Mouse (Mus musculus) left cerebral cortex, adult 6 months (tissue): ENCODE data around the gene Olfr748. TPM values are rescaled to one million over a fixed set of nuclear protein-coding genes. Genes with fewer than 3 reads are reported as not detected.

Experiments used
- long read RNA-seq, 2 experiments: library from polyadenylated mRNA; unstranded; transcript quantifications; one replicate each; pipeline ENCODE4 v2.0.0; 2019 to 2020
- polyA plus RNA-seq: library from polyadenylated mRNA; unstranded; fragments of <200 nt; fragmentation: Nextera tagmentation; gene quantifications from 2 replicates; pipeline ENCODE4 v1.2.3, GENCODE M21; 2021

Olfr748 gene
- not detected in 2 replicates for polyA plus RNA-seq
- long read RNA-seq, experiment 1: 0 reads
- long read RNA-seq, experiment 2: 0 reads

DNA sequence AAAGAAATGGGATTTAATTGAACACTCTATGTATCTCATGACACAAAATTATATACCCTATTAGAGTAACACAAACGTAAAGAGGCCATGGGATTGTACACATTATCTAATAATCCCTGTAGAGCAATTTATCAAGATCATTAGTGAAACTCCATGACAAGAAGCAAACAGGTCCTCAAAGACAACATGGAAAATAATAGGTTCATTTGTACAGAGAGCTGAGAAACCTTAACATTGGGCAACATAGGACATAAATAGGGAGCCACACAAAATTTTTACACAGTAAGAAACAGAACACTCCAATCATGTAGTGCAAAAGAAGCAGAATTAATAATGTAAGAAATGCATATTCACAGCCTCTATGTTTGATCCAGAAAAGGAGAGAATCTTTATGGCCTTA is at the start of gene Olfr748:
Olfr748 (plus strand) TSS at position 301 of the 400 bp plus-strand sequence.

DNA sequence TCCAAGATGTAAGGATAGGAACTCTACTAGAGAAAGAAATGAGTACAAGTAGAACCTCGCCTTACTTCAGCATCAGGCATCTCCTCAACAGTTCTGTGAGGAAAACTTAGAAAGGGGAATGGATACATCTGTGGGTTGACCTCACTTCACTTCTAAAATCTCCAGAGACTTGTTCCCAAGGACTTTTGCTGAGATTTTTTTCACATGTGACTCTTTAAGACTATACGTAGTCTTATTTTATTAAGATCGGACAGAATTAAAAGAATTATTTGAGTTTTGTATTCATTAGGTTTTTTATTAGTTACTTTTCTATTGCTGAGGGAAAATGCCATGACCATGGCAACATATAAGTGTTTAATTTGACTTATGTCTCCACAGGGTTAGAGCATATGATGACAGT is 14.1 kb upstream of the Olfr748 start, which contains the start of gene Olfr747:
Olfr747 (minus strand) TSS at position 101 of the 400 bp plus-strand sequence.

DNA sequence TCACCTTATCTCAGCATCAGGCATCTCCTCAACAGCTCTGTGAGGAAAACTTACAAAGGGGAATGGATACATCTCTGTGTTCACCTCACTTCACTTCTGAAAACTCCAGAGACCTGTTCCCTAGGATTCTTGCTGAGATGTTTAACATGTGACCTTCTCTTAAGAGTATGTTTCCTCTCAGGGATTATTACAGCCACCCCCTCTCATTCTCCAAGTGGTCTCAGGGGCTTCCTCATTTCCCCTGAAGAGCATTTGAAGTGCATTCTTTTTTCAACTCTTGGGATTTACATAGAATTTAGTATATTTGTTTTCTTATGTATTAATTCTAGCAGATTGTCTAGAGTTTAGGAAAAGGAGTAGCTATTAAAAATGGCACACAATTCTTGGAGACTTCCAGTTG is 37.8 kb downstream of the Olfr748 start, which contains the start of gene Olfr749:
Olfr749 (minus strand) TSS at position 101 of the 400 bp plus-strand sequence.

Other genes with a start within 250 kb of the Olfr748 start
- not detected in 2 replicates for gene Olfr741, start 234.6 kb upstream of the Olfr748 start, polyA plus RNA-seq
- gene Olfr742, start 203.8 kb upstream of the Olfr748 start, polyA plus RNA-seq: not detected in 2 replicates
- gene Olfr743, start 185.5 kb upstream of the Olfr748 start, polyA plus RNA-seq: not detected in 2 replicates
- not detected in 2 replicates for gene Olfr744, start 92.5 kb upstream of the Olfr748 start, polyA plus RNA-seq
- gene Olfr745, start 68.0 kb upstream of the Olfr748 start, polyA plus RNA-seq: not detected in 2 replicates
- gene Olfr746, start 60.3 kb upstream of the Olfr748 start, polyA plus RNA-seq: not detected in 2 replicates
- not detected in 2 replicates for gene Olfr747, start 14.2 kb upstream of the Olfr748 start, polyA plus RNA-seq
- gene Olfr749, start 37.7 kb downstream of the Olfr748 start, polyA plus RNA-seq: not detected in 2 replicates
- gene Ttc5, start 78.1 kb downstream of the Olfr748 start, polyA plus RNA-seq: 45.5 and 53.6 TPM in 2 replicates
- gene Ccnb1ip1, start 100.4 kb downstream of the Olfr748 start, polyA plus RNA-seq: not detected in 2 replicates
- 20.4 and 20.8 TPM in 2 replicates for gene Parp2, start 100.5 kb downstream of the Olfr748 start, polyA plus RNA-seq
- gene Tep1, start 163.2 kb downstream of the Olfr748 start, polyA plus RNA-seq: 1.5 and 2.0 TPM in 2 replicates
- 0.61 and 0.65 TPM in 2 replicates for gene Klhl33, start 190.1 kb downstream of the Olfr748 start, polyA plus RNA-seq
- gene Osgep, start 217.5 kb downstream of the Olfr748 start, polyA plus RNA-seq: 58.6 and 80.7 TPM in 2 replicates
- gene Apex1, start 217.6 kb downstream of the Olfr748 start, polyA plus RNA-seq: 69.3 and 83.9 TPM in 2 replicates
- gene Pip4p1, start 223.5 kb downstream of the Olfr748 start, polyA plus RNA-seq: 42.9 and 88.9 TPM in 2 replicates
- gene Pnp, start 223.7 kb downstream of the Olfr748 start, polyA plus RNA-seq: 7.8 and 10.7 TPM in 2 replicates
- gene Gm49342, start 237.1 kb downstream of the Olfr748 start, polyA plus RNA-seq: not detected in 2 replicates
- gene Pnp2, start 248.6 kb downstream of the Olfr748 start, polyA plus RNA-seq: 1.5 and 2.1 TPM in 2 replicates